Mouse (Mus musculus): ENCODE measurements around the gene Speg. TPM values are rescaled to one million over a fixed set of nuclear protein-coding genes. Genes with fewer than 3 reads are reported as not detected.
A peak's percentile ranks its signal among the peaks of the same experiment; 100 is the strongest.

Speg gene
- polyA plus RNA-seq, 1 experiment from 2014 or later, result 16.7 TPM

- 46% methylated on average over 1 of the region's 1 CpGs for WGBS
- Histone ChIP-seq H3K27ac (replicated peaks; ENCODE audit: low read depth, low read length) (no peak overlapping the region), H3K9ac (replicated peaks; ENCODE audit: low read length) (no peak overlapping the region)
These were observed 87.5 kb downstream of the Speg start for GRCm38 (mm10) chr1:75462636-75463035.

GRCm38 (mm10) chr1:75463652-75464204 lies 88.6 kb downstream of the Speg start:
- no peak overlapping the region for H3K4me3 ChIP-seq (ENCODE audit: low read depth, low read length)
- DNase-seq (ENCODE audit: low spot score), result no peak
- H3K9me3 ChIP-seq (replicated peaks; ENCODE audit: control insufficient read depth, low read length), result no peaks in the 10 kb centered on the region
- no peaks in the 10 kb centered on the region for H3K36me3 ChIP-seq (replicated peaks; ENCODE audit: control insufficient read depth, insufficient read depth, low read depth, low read length)
- no peaks in the 10 kb centered on the region; the same call in none of the 2 replicates for H3K4me1 ChIP-seq (ENCODE audit: control insufficient read depth, insufficient read depth, low read length)
- H3K27me3 ChIP-seq (ENCODE audit: control insufficient read depth, insufficient read depth, low read length), result peaks cover 2% of the 10 kb centered on the region
- H3K9ac ChIP-seq (replicated peaks; ENCODE audit: low read length), result 0 out of 2 replicates have a peak overlapping the region, but pooled peaks have one; percentile 6
- no peak overlapping the region for H3K4me2 ChIP-seq (ENCODE audit: low read depth, low read length)
- no peak for ATAC-seq (replicated peaks; ENCODE audit: insufficient number of reproducible peaks, low FRiP score, low TSS enrichment, low read depth)
- WGBS, result 70% methylated on average over 5 of the region's 5 CpGs
- no peak overlapping the region for H3K27ac ChIP-seq (replicated peaks; ENCODE audit: low read depth, low read length)

More at GRCm38 (mm10) chr1:75462636-75463035, 87.5 kb downstream of the Speg start:
- Histone ChIP-seq H3K4me2 (ENCODE audit: low read depth, low read length) (no peak overlapping the region), H3K36me3 (replicated peaks; ENCODE audit: control insufficient read depth, insufficient read depth, low read depth, low read length) (no peaks in the 10 kb centered on the region), H3K4me3 (ENCODE audit: low read depth, low read length) (no peak overlapping the region), H3K27me3 (ENCODE audit: control insufficient read depth, insufficient read depth, low read length) (peaks cover 2% of the 10 kb centered on the region), H3K4me1 (ENCODE audit: control insufficient read depth, insufficient read depth, low read length) (no peaks in the 10 kb centered on the region; the same call in none of the 2 replicates), H3K9me3 (replicated peaks; ENCODE audit: control insufficient read depth, low read length) (no peaks in the 10 kb centered on the region)
- no peak for DNase-seq (ENCODE audit: low spot score)
- no peak for ATAC-seq (replicated peaks; ENCODE audit: insufficient number of reproducible peaks, low FRiP score, low TSS enrichment, low read depth)

- peak; percentile 92 for DNase-seq (ENCODE audit: low spot score)
- Histone ChIP-seq H3K9me3 (replicated peaks; ENCODE audit: control insufficient read depth, low read length) (no peaks in the 10 kb centered on the region), H3K27me3 (ENCODE audit: control insufficient read depth, insufficient read depth, low read length) (peaks cover 2% of the 10 kb centered on the region; the same call in 1 of the 2 replicates), H3K36me3 (replicated peaks; ENCODE audit: control insufficient read depth, insufficient read depth, low read depth, low read length) (no peaks in the 10 kb centered on the region), H3K4me2 (ENCODE audit: low read depth, low read length) (no peak overlapping the region), H3K4me1 (ENCODE audit: control insufficient read depth, insufficient read depth, low read length) (no peaks in the 10 kb centered on the region; the same call in 1 of the 2 replicates), H3K27ac (replicated peaks; ENCODE audit: low read depth, low read length) (no peak overlapping the region), H3K9ac (replicated peaks; ENCODE audit: low read length) (peak overlapping the region; percentile 18), H3K4me3 (ENCODE audit: low read depth, low read length) (no peak overlapping the region)
- peak; percentile 68 for ATAC-seq (replicated peaks; ENCODE audit: insufficient number of reproducible peaks, low FRiP score, low TSS enrichment, low read depth)
- WGBS, result 8% methylated on average over 14 of the region's 14 CpGs
These were observed 92.3 kb downstream of the Speg start for GRCm38 (mm10) chr1:75467215-75467927.

- H3K36me3 ChIP-seq (replicated peaks; ENCODE audit: control insufficient read depth, insufficient read depth, low read depth, low read length), result no peaks in the 10 kb centered on the region
- peaks cover 2% of the 10 kb centered on the region; the same call in 1 of the 2 replicates for H3K27me3 ChIP-seq (ENCODE audit: control insufficient read depth, insufficient read depth, low read length)
- no peak overlapping the region for H3K9ac ChIP-seq (replicated peaks; ENCODE audit: low read length)
- no peak overlapping the region for H3K4me2 ChIP-seq (ENCODE audit: low read depth, low read length)
- ATAC-seq (replicated peaks; ENCODE audit: insufficient number of reproducible peaks, low FRiP score, low TSS enrichment, low read depth) (no peak), DNase-seq (ENCODE audit: low spot score) (no peak)
- H3K4me3 ChIP-seq (ENCODE audit: low read depth, low read length), result no peak overlapping the region
- H3K4me1 ChIP-seq (ENCODE audit: control insufficient read depth, insufficient read depth, low read length), result no peaks in the 10 kb centered on the region; the same call in 1 of the 2 replicates
- 80% methylated on average over 17 of the region's 17 CpGs for WGBS
- no peak overlapping the region for H3K27ac ChIP-seq (replicated peaks; ENCODE audit: low read depth, low read length)
- no peaks in the 10 kb centered on the region for H3K9me3 ChIP-seq (replicated peaks; ENCODE audit: control insufficient read depth, low read length)
These were observed 94.3 kb downstream of the Speg start for GRCm38 (mm10) chr1:75469287-75469825.

GRCm38 (mm10) chr1:75476441-75476840 lies 101.3 kb downstream of the Speg start:
- no peak for ATAC-seq (replicated peaks; ENCODE audit: insufficient number of reproducible peaks, low FRiP score, low TSS enrichment, low read depth)
- Histone ChIP-seq H3K36me3 (replicated peaks; ENCODE audit: control insufficient read depth, insufficient read depth, low read depth, low read length) (peaks cover 14% of the 10 kb centered on the region), H3K4me3 (ENCODE audit: low read depth, low read length) (no peak overlapping the region), H3K27ac (replicated peaks; ENCODE audit: low read depth, low read length) (no peak overlapping the region), H3K9me3 (replicated peaks; ENCODE audit: control insufficient read depth, low read length) (no peaks in the 10 kb centered on the region), H3K4me2 (ENCODE audit: low read depth, low read length) (no peak overlapping the region), H3K9ac (replicated peaks; ENCODE audit: low read length) (no peak overlapping the region), H3K4me1 (ENCODE audit: control insufficient read depth, insufficient read depth, low read length) (peaks cover 5% of the 10 kb centered on the region; the same call in 1 of the 2 replicates), H3K27me3 (ENCODE audit: control insufficient read depth, insufficient read depth, low read length) (peaks cover 3% of the 10 kb centered on the region; the same call in 1 of the 2 replicates)
- no peak for DNase-seq (ENCODE audit: low spot score)
- WGBS, result 92% methylated on average over 11 of the region's 11 CpGs

- H3K9ac ChIP-seq (replicated peaks; ENCODE audit: low read length), result no peak overlapping the region
These were observed 102.3 kb downstream of the Speg start for GRCm38 (mm10) chr1:75477264-75477965.

GRCm38 (mm10) chr1:75477966-75478290 lies 102.8 kb downstream of the Speg start:
- no peak overlapping the region for H3K9ac ChIP-seq (replicated peaks; ENCODE audit: low read length)
- H3K27me3 ChIP-seq (ENCODE audit: control insufficient read depth, insufficient read depth, low read length), result peaks cover 10% of the 10 kb centered on the region; the same call in 1 of the 2 replicates
- no peak for ATAC-seq (replicated peaks; ENCODE audit: insufficient number of reproducible peaks, low FRiP score, low TSS enrichment, low read depth)
- H3K9me3 ChIP-seq (replicated peaks; ENCODE audit: control insufficient read depth, low read length), result no peaks in the 10 kb centered on the region
- peak overlapping the region; percentile 91 for H3K4me2 ChIP-seq (ENCODE audit: low read depth, low read length)
- H3K4me1 ChIP-seq (ENCODE audit: control insufficient read depth, insufficient read depth, low read length), result peaks cover 5% of the 10 kb centered on the region; the same call in 1 of the 2 replicates
- H3K4me3 ChIP-seq (ENCODE audit: low read depth, low read length), result peak overlapping the region; percentile 76
- H3K27ac ChIP-seq (replicated peaks; ENCODE audit: low read depth, low read length), result no peak overlapping the region
- H3K36me3 ChIP-seq (replicated peaks; ENCODE audit: control insufficient read depth, insufficient read depth, low read depth, low read length), result peaks cover 14% of the 10 kb centered on the region
- WGBS, result 50% methylated on average over 3 of the region's 3 CpGs
- DNase-seq (ENCODE audit: low spot score), result no peak

More at GRCm38 (mm10) chr1:75477264-75477965, 102.3 kb downstream of the Speg start:
- peak overlapping the region; percentile 9 for H3K4me3 ChIP-seq (ENCODE audit: low read depth, low read length)
- ATAC-seq (replicated peaks; ENCODE audit: insufficient number of reproducible peaks, low FRiP score, low TSS enrichment, low read depth) (no peak; the same call in 1 of the 2 replicates), DNase-seq (ENCODE audit: low spot score) (peak; percentile 87)
- H3K27ac ChIP-seq (replicated peaks; ENCODE audit: low read depth, low read length), result no peak overlapping the region
- H3K27me3 ChIP-seq (ENCODE audit: control insufficient read depth, insufficient read depth, low read length), result peaks cover 5% of the 10 kb centered on the region; the same call in 1 of the 2 replicates
- peaks cover 14% of the 10 kb centered on the region for H3K36me3 ChIP-seq (replicated peaks; ENCODE audit: control insufficient read depth, insufficient read depth, low read depth, low read length)
- WGBS, result 12% methylated on average over 35 of the region's 35 CpGs
- peaks cover 5% of the 10 kb centered on the region; the same call in 1 of the 2 replicates for H3K4me1 ChIP-seq (ENCODE audit: control insufficient read depth, insufficient read depth, low read length)
- H3K9me3 ChIP-seq (replicated peaks; ENCODE audit: control insufficient read depth, low read length), result no peaks in the 10 kb centered on the region
- H3K4me2 ChIP-seq (ENCODE audit: low read depth, low read length), result peak overlapping the region; percentile 19

Data from embryonic facial prominence, embryonic 11.5 days (tissue).